Mouse (Mus musculus) heart, embryonic 14.5 days (tissue): ENCODE measurements around the gene Syt1. TPM values are rescaled to one million over a fixed set of nuclear protein-coding genes. Genes with fewer than 3 reads are reported as not detected.

Experiments
- ATAC-seq: fragments of 200-750 bp; cut with Nextera tagmentation; 2 replicates; pipeline ENCODE4 v1.8.0; 2017; ENCODE audit warnings: low read depth, moderate TSS enrichment; ENCODE audit not compliant: insufficient number of reproducible peaks, insufficient read depth, low FRiP score
- H3K27ac ChIP-seq, 2 experiments: fragments of 200-500 bp in 1 of 2; fragments of 300-500 bp in 1 of 2; sonication (generic) in 1 of 2; replicated peaks in 1 of 2; 2 replicates each; pipeline ENCODE4 v1.5.1; 2012 to 2014; ENCODE audit warnings: low read depth in 2 of 2, low read length in 2 of 2, control low read depth in 1 of 2, mild to moderate bottlenecking in 1 of 2, mixed read lengths in 1 of 2; ENCODE audit not compliant: control insufficient read depth in 1 of 2, insufficient read depth in 1 of 2
- H3K27me3 ChIP-seq: fragments of 300-500 bp; sonication (generic); 2 replicates; pipeline ENCODE4 v1.6.1; 2014; ENCODE audit warnings: mild to moderate bottlenecking, low read length, control low read depth; ENCODE audit not compliant: control insufficient read depth, insufficient read depth
- H3K36me3 ChIP-seq: fragments of 300-500 bp; sonication (generic); 2 replicates; pipeline ENCODE4 v1.6.1; 2014; ENCODE audit warnings: mild to moderate bottlenecking, control low read depth, low read length, mixed read lengths; ENCODE audit not compliant: control insufficient read depth, insufficient read depth
- H3K4me1 ChIP-seq, 2 experiments: fragments of 200-500 bp in 1 of 2; fragments of 300-500 bp in 1 of 2; sonication (generic) in 1 of 2; 2 replicates each; pipeline ENCODE4 v1.6.1; 2012 to 2014; ENCODE audit warnings: low read length in 2 of 2, control low read depth in 1 of 2, mixed read lengths in 1 of 2; ENCODE audit not compliant: control insufficient read depth in 2 of 2, insufficient read depth in 2 of 2
- H3K4me2 ChIP-seq: fragments of 300-500 bp; sonication (generic); 2 replicates; pipeline ENCODE4 v1.6.1; 2014; ENCODE audit warnings: mild to moderate bottlenecking, low read length
- H3K4me3 ChIP-seq, 2 experiments: fragments of 200-500 bp in 1 of 2; fragments of 300-500 bp in 1 of 2; sonication (generic) in 1 of 2; 2 replicates each; pipeline ENCODE4 v1.5.1; 2012 to 2014; ENCODE audit warnings: low read length in 2 of 2, mild to moderate bottlenecking in 2 of 2, control low read depth in 1 of 2, low read depth in 1 of 2, moderate library complexity in 1 of 2; ENCODE audit not compliant: control insufficient read depth in 1 of 2, insufficient read depth in 1 of 2
- H3K9ac ChIP-seq: fragments of 300-500 bp; sonication (generic); 2 replicates; pipeline ENCODE4 v1.6.1; 2014; ENCODE audit warnings: mild to moderate bottlenecking, low read length
- H3K9me3 ChIP-seq: fragments of 300-500 bp; sonication (generic); 2 replicates; pipeline ENCODE4 v1.6.1; 2016; ENCODE audit warnings: low read length, control low read depth; ENCODE audit not compliant: control insufficient read depth
- WGBS: fragments of 180-500 bp; shearing (Covaris S2); extraction: QIAGEN DNeasy Blood & Tissue Kit; methylation state at CpG from one replicate; pipeline ENCODE4 v1.1.7; 2014; 5-methylcytosine and 5-hydroxymethylcytosine counted together
- polyA plus RNA-seq: library from polyadenylated mRNA; unstranded; fragments of >200 nt; fragmentation: Nextera tagmentation; extraction: Ambion mirVana; gene quantifications from 2 replicates; pipeline ENCODE4 v1.2.1, GENCODE M21; 2014

Syt1 gene
- polyA plus RNA-seq, 1 experiment from 2014 or later: 1.2 TPM

- no peaks in the 10 kb centered on the region; a peak in 1 of 4 replicates for H3K4me1 ChIP-seq
- H3K27ac ChIP-seq: no peak overlapping the region
- H3K4me3 ChIP-seq: no peak overlapping the region
- no peak overlapping the region for H3K4me2 ChIP-seq
- H3K27me3 ChIP-seq: no peaks in the 10 kb centered on the region
- 66% methylated on average over 2 of the region's 2 CpGs for WGBS
- no peak overlapping the region for H3K9ac ChIP-seq
- no peak for ATAC-seq
- no peaks in the 10 kb centered on the region for H3K36me3 ChIP-seq
- H3K9me3 ChIP-seq: no peaks in the 10 kb centered on the region
Observed at GRCm38 (mm10) chr10:108559607-108559908, 451.2 kb downstream of the Syt1 start.

GRCm38 (mm10) chr10:108558812-108559606 lies 451.8 kb downstream of the Syt1 start:
- no peak overlapping the region for H3K27ac ChIP-seq
- no peak overlapping the region for H3K9ac ChIP-seq
- WGBS: 82% methylated on average over 19 of the region's 19 CpGs
- no peak overlapping the region for H3K4me3 ChIP-seq
- no peaks in the 10 kb centered on the region for H3K4me1 ChIP-seq
- H3K27me3 ChIP-seq: no peaks in the 10 kb centered on the region
- no peak for ATAC-seq
- H3K36me3 ChIP-seq: no peaks in the 10 kb centered on the region
- H3K9me3 ChIP-seq: no peaks in the 10 kb centered on the region
- no peak overlapping the region for H3K4me2 ChIP-seq

GRCm38 (mm10) chr10:108552544-108552943 lies 458.2 kb downstream of the Syt1 start:
- no peak overlapping the region for H3K4me3 ChIP-seq
- no peak overlapping the region for H3K4me2 ChIP-seq
- no peak overlapping the region for H3K9ac ChIP-seq
- WGBS: 77% methylated on average over 6 of the region's 6 CpGs
- H3K27ac ChIP-seq: no peak overlapping the region
- H3K4me1 ChIP-seq: 0 out of 4 replicates have a peak, but pooled peaks cover 0 to 3% of the 10 kb centered on the region in 2 experiments
- H3K9me3 ChIP-seq: no peaks in the 10 kb centered on the region
- no peaks in the 10 kb centered on the region for H3K27me3 ChIP-seq
- no peaks in the 10 kb centered on the region for H3K36me3 ChIP-seq
- no peak for ATAC-seq

GRCm38 (mm10) chr10:108545715-108546114 lies 465.1 kb downstream of the Syt1 start:
- Histone ChIP-seq H3K4me3 (no peak overlapping the region), H3K9me3 (no peaks in the 10 kb centered on the region), H3K27me3 (no peaks in the 10 kb centered on the region), H3K4me2 (no peak overlapping the region), H3K4me1 (no peaks in the 10 kb centered on the region), H3K9ac (no peak overlapping the region), H3K27ac (no peak overlapping the region), H3K36me3 (no peaks in the 10 kb centered on the region)
- 91% methylated on average over 3 of the region's 3 CpGs for WGBS
- no peak for ATAC-seq

- 78% methylated on average over 9 of the region's 9 CpGs for WGBS
- no peak overlapping the region for H3K4me2 ChIP-seq
- no peak overlapping the region for H3K9ac ChIP-seq
- H3K27ac ChIP-seq: no peak overlapping the region
- no peaks in the 10 kb centered on the region for H3K36me3 ChIP-seq
- H3K9me3 ChIP-seq: no peaks in the 10 kb centered on the region
- ATAC-seq: no peak
- no peaks in the 10 kb centered on the region for H3K27me3 ChIP-seq
- no peak overlapping the region for H3K4me3 ChIP-seq
- H3K4me1 ChIP-seq: peaks cover 7 to 10% of the 10 kb centered on the region in 2 experiments; a peak in 3 of 4 replicates
Observed at GRCm38 (mm10) chr10:108541555-108541954, 469.2 kb downstream of the Syt1 start.

GRCm38 (mm10) chr10:108538546-108538945 lies 472.2 kb downstream of the Syt1 start:
- Histone ChIP-seq H3K27me3 (no peaks in the 10 kb centered on the region), H3K4me2 (no peak overlapping the region), H3K9ac (no peak overlapping the region), H3K4me3 (no peak overlapping the region), H3K9me3 (no peaks in the 10 kb centered on the region), H3K4me1 (peaks cover 9 to 17% of the 10 kb centered on the region in 2 experiments), H3K36me3 (no peaks in the 10 kb centered on the region), H3K27ac (peak overlapping the region; percentile 9 to 41)
- no peak for ATAC-seq
- WGBS: 4% methylated on average over 3 of the region's 3 CpGs

- Histone ChIP-seq H3K4me1 (peaks cover 9 to 17% of the 10 kb centered on the region in 2 experiments), H3K27me3 (no peaks in the 10 kb centered on the region), H3K27ac (peak overlapping the region in 1 of 2 experiments; percentile 41; a peak in 2 of 4 replicates), H3K36me3 (no peaks in the 10 kb centered on the region), H3K9me3 (no peaks in the 10 kb centered on the region), H3K4me3 (no peak overlapping the region), H3K4me2 (no peak overlapping the region), H3K9ac (no peak overlapping the region)
- peak; percentile 41; the same call in 1 of the 2 replicates for ATAC-seq
- WGBS: 45% methylated on average over 9 of the region's 9 CpGs
Observed at GRCm38 (mm10) chr10:108537641-108538040, 473.1 kb downstream of the Syt1 start.

GRCm38 (mm10) chr10:108535922-108536321 lies 474.9 kb downstream of the Syt1 start:
- ATAC-seq: no peak
- peak overlapping the region; percentile 73 to 76 for H3K27ac ChIP-seq
- no peak overlapping the region for H3K4me3 ChIP-seq
- H3K4me1 ChIP-seq: peaks cover 15 to 24% of the 10 kb centered on the region in 2 experiments
- WGBS: 17% methylated on average over 5 of the region's 5 CpGs
- H3K9me3 ChIP-seq: no peaks in the 10 kb centered on the region
- H3K36me3 ChIP-seq: no peaks in the 10 kb centered on the region
- H3K9ac ChIP-seq: no peak overlapping the region
- no peak overlapping the region for H3K4me2 ChIP-seq
- no peaks in the 10 kb centered on the region for H3K27me3 ChIP-seq
